In the genomic region with DNA sequence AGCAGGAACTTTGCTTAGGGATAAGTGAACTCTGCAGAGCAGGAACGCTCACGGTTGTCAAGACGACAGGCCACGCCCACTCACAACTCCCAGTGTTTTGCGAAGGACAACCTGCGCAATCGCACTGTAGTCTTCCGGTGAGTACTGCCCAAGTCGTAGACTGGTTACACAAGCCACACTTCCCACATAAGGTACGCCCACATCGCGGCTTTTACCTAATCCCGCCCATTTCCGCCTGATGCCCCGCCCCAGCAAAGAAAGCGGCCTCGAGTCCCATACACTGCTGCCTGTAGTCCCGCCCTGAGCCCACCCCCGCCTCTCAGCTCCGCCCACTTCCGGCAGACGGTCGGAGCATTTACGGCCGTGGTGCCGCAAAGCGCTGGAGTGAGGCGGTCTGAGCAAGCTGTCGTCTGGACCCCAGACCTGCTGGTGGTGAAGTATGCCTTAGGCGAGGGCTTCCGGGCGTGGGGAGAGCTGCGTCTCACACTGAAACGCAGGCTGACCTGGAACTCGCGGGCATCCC, we compare ENCODE assay signal across 7 mouse cellular contexts. TPM values are rescaled to one million over a fixed set of nuclear protein-coding genes. Genes with fewer than 3 reads are reported as not detected.
A peak's percentile ranks its signal among the peaks of the same experiment; 100 is the strongest.
DNase-seq lines count a peak whose midpoint lies in the region; ATAC-seq and TF ChIP-seq lines count a peak whose summit lies in the region.

A gene (minus strand): TSS at position 190 of the 523 bp plus-strand sequence.
A gene (plus strand): TSS at position 319 of the 523 bp plus-strand sequence.

- H3K4me1 ChIP-seq in embryonic facial prominence, embryonic 10.5 days: peaks cover 19% of the 10 kb centered on the region
- H3K4me1 ChIP-seq in intestine, postnatal 0 days (replicated peaks; ENCODE audit: control insufficient read depth, insufficient read depth, low read length): no peaks in the 10 kb centered on the region
- H3K4me1 ChIP-seq in midbrain, embryonic 12.5 days: peaks cover 15% of the 10 kb centered on the region
- peaks cover 3% of the 10 kb centered on the region; the same call in 1 of the 2 replicates for H3K4me1 ChIP-seq in small intestine, adult 2 months (ENCODE audit: control insufficient read depth, insufficient read depth, insufficient read length, low read length)

- intact Hi-C loops in left cerebral cortex, postnatal 4 days (cut with DNase I): no loop called here

- TF ChIP-seq CTCF in intestine, postnatal 0 days (IDR thresholded peaks at IDR 0.05; ENCODE audit: low read depth): no peak
- TF ChIP-seq CTCF in small intestine, adult 2 months (IDR thresholded peaks at IDR 0.05; ENCODE audit: extremely low read depth, insufficient read length, insufficient replicate concordance, low read depth, low read length): no peak

- H3K27me3 ChIP-seq in embryonic facial prominence, embryonic 10.5 days (replicated peaks; ENCODE audit: low read depth, poor library complexity, severe bottlenecking): no peaks in the 10 kb centered on the region
- H3K27me3 ChIP-seq in intestine, postnatal 0 days (replicated peaks; ENCODE audit: control insufficient read depth, insufficient read depth, low read length): no peaks in the 10 kb centered on the region
- no peaks in the 10 kb centered on the region for H3K27me3 ChIP-seq in midbrain, embryonic 12.5 days
- no peaks in the 10 kb centered on the region for H3K27me3 ChIP-seq in small intestine, adult 2 months (ENCODE audit: control insufficient read depth, insufficient read depth, low read length)

- peaks cover 4% of the 10 kb centered on the region; the same call in 1 of the 2 replicates for H3K36me3 ChIP-seq in embryonic facial prominence, embryonic 10.5 days (replicated peaks)
- H3K36me3 ChIP-seq in intestine, postnatal 0 days (ENCODE audit: control insufficient read depth, insufficient read depth): no peaks in the 10 kb centered on the region
- no peaks in the 10 kb centered on the region for H3K36me3 ChIP-seq in midbrain, embryonic 12.5 days
- peaks cover 8% of the 10 kb centered on the region for H3K36me3 ChIP-seq in small intestine, adult 2 months (ENCODE audit: control insufficient read depth, insufficient read depth, low read length)

- ATAC-seq in intestine, postnatal 0 days: peak; percentile 99
- peak; percentile 100 for ATAC-seq in midbrain, embryonic 12.5 days (ENCODE audit: low FRiP score, low read depth)

- H3K9ac ChIP-seq in intestine, postnatal 0 days (ENCODE audit: low read depth, low read length): peak within 1 kb of the TSS; percentile 87
- peak within 1 kb of the TSS; percentile 78 for H3K9ac ChIP-seq in midbrain, embryonic 12.5 days (replicated peaks)

- peak; percentile 97 for DNase-seq in adrenal gland, postnatal 10 days
- peak; percentile 100 for DNase-seq in embryonic facial prominence, embryonic 10.5 days (ENCODE audit: low spot score)
- DNase-seq in gonadal fat pad, adult 2 months (ENCODE audit: low read depth): peak; percentile 90
- DNase-seq in left cerebral cortex, postnatal 4 days: peak; percentile 98

- H3K4me3 ChIP-seq in embryonic facial prominence, embryonic 10.5 days: peak within 1 kb of the TSS; percentile 82
- H3K4me3 ChIP-seq in intestine, postnatal 0 days (ENCODE audit: low read depth, low read length): peak within 1 kb of the TSS; percentile 74
- peak within 1 kb of the TSS; percentile 74 for H3K4me3 ChIP-seq in midbrain, embryonic 12.5 days
- peak within 1 kb of the TSS; percentile 77 for H3K4me3 ChIP-seq in small intestine, adult 2 months (ENCODE audit: low read depth, low read length)

- peak within 1 kb of the TSS; percentile 95 for H3K27ac ChIP-seq in embryonic facial prominence, embryonic 10.5 days (replicated peaks)
- H3K27ac ChIP-seq in intestine, postnatal 0 days (ENCODE audit: low read depth, low read length): peak within 1 kb of the TSS; percentile 98
- H3K27ac ChIP-seq in midbrain, embryonic 12.5 days (replicated peaks): peak within 1 kb of the TSS; percentile 95
- peak within 1 kb of the TSS; percentile 82 for H3K27ac ChIP-seq in small intestine, adult 2 months (ENCODE audit: insufficient read depth, low read depth, low read length)

- TF ChIP-seq POLR2A in small intestine, adult 2 months (IDR thresholded peaks at IDR 0.05; ENCODE audit: low read depth, low read length): peak; percentile 98

- no peaks in the 10 kb centered on the region for H3K9me3 ChIP-seq in embryonic facial prominence, embryonic 10.5 days
- H3K9me3 ChIP-seq in intestine, postnatal 0 days (ENCODE audit: control insufficient read depth): no peaks in the 10 kb centered on the region
- no peaks in the 10 kb centered on the region for H3K9me3 ChIP-seq in midbrain, embryonic 12.5 days

- WGBS in embryonic facial prominence, embryonic 10.5 days: under 1% methylated on average over 36 of the region's 36 CpGs
- WGBS in intestine, postnatal 0 days: under 1% methylated on average over 36 of the region's 36 CpGs
- WGBS in midbrain, embryonic 12.5 days: under 1% methylated on average over 36 of the region's 36 CpGs
- under 1% methylated on average over 36 of the region's 36 CpGs for WGBS in small intestine, adult 2 months

- H3K4me2 ChIP-seq in intestine, postnatal 0 days (replicated peaks; ENCODE audit: low read depth): peak within 1 kb of the TSS; percentile 74
- peak within 1 kb of the TSS; percentile 80 for H3K4me2 ChIP-seq in midbrain, embryonic 12.5 days (replicated peaks)

RNA-seq across cellular contexts. Expression of the first gene that starts in this region (rescaled TPM):
- under 1 TPM; 0.27 to 0.79 TPM for total RNA-seq in adrenal gland, postnatal 10 days (2021)
- 0.32 and 0.40 TPM in 2 replicates for polyA plus RNA-seq in embryonic facial prominence, embryonic 10.5 days (2016; fragmentation: Nextera tagmentation; extraction: Ambion mirVana)
- 2.4 and 2.6 TPM in 2 replicates for polyA plus RNA-seq in gonadal fat pad, adult 2 months (2012; rRNA removed)
- 0.08 TPM in 2 replicates for polyA plus RNA-seq in intestine, postnatal 0 days (2015; fragmentation: Nextera tagmentation; extraction: Ambion mirVana)
- 1 to 10 TPM; 1.1 to 1.6 TPM for total RNA-seq in left cerebral cortex, postnatal 4 days (2021)
- polyA plus RNA-seq in midbrain, embryonic 12.5 days (2016; fragmentation: Nextera tagmentation; extraction: Ambion mirVana): 0.70 and 0.88 TPM in 2 replicates
- 0.05 and 0.15 TPM in 2 replicates for polyA plus RNA-seq in small intestine, adult 2 months (2012; rRNA removed)

RNA-seq across cellular contexts. Expression of the second gene that starts in this region (rescaled TPM):
- total RNA-seq in adrenal gland, postnatal 10 days (2021): 100 to 1,000 TPM; 143 to 163 TPM
- 27.6 and 29.8 TPM in 2 replicates for polyA plus RNA-seq in embryonic facial prominence, embryonic 10.5 days (2016; fragmentation: Nextera tagmentation; extraction: Ambion mirVana)
- polyA plus RNA-seq in gonadal fat pad, adult 2 months (2012; rRNA removed): 18.3 and 20.6 TPM in 2 replicates
- 48.8 and 49.5 TPM in 2 replicates for polyA plus RNA-seq in intestine, postnatal 0 days (2015; fragmentation: Nextera tagmentation; extraction: Ambion mirVana)
- 10 to 100 TPM; 10.9 to 12.3 TPM for total RNA-seq in left cerebral cortex, postnatal 4 days (2021)
- 39.4 and 41.0 TPM in 2 replicates for polyA plus RNA-seq in midbrain, embryonic 12.5 days (2016; fragmentation: Nextera tagmentation; extraction: Ambion mirVana)
- polyA plus RNA-seq in small intestine, adult 2 months (2012; rRNA removed): 0.58 and 0.79 TPM in 2 replicates

Comparison
In these comparisons a context has a peak if more than half of its experiments do, and no peak if none do; other contexts are left out.
1. Peak in every context shown above with its lines: DNase-seq, ATAC-seq, H3K4me3 ChIP-seq and H3K27ac ChIP-seq.
2. RNA of the second gene that starts in this region (total RNA-seq): 143 to 163 TPM in adrenal gland, postnatal 10 days; 10.9 to 12.3 TPM in left cerebral cortex, postnatal 4 days; every median in the first group is over 10 times any median in the second.
3. RNA of the second gene that starts in this region (polyA plus RNA-seq): 48.8 to 49.5 TPM in intestine, postnatal 0 days, 39.4 to 41.0 TPM in midbrain, embryonic 12.5 days, 27.6 to 29.8 TPM in embryonic facial prominence, embryonic 10.5 days and 18.3 to 20.6 TPM in gonadal fat pad, adult 2 months; 0.58 to 0.79 TPM in small intestine, adult 2 months; every median in the first group is over 10 times any median in the second.